Mouse (Mus musculus) CD4-positive, CD25-positive, alpha-beta regulatory T cell, adult 4 months (primary cell): ENCODE measurements around the gene Dhx37. TPM values are rescaled to one million over a fixed set of nuclear protein-coding genes. Genes with fewer than 3 reads are reported as not detected.

ENCODE experiments used
- ATAC-seq: one replicate; pipeline ENCODE4 v1.8.0; 2017
- polyA plus RNA-seq, 2 experiments: library from polyadenylated mRNA; unstranded; fragments of 100-300 nt; shearing (Covaris generic); gene quantifications; one replicate each; pipeline ENCODE4 v1.2.1; 2017

The Dhx37 gene
- polyA plus RNA-seq = 1 to 10 TPM; 8.4 to 8.6 TPM

DNA sequence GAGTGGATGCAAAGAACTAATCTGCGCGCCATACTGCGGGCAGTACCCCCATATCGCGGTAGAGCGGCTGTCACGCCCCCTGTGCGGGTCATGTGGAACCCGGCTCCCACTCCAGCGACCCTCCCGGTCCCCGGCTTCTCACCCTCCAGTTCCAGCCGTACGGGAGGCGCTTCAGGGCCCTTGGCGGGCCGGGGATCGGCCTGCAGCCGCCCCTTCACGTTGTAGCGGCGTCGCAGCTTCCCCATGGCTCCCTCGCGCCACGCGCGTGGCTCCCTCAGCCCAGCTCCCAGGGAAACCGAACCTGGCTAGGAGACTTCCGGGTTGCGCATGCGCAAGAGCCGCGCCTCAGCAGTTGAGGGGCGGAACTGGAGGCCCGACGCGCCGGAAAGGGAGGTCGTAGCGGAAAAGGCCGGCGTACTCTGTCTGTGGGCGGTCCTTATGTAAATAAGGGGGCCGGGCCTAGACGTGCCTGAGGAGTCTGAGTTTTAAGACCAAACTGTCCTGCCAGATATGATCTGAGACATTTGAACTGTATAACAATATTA, at the start of gene Dhx37:
Gene Dhx37, minus strand, starts transcription at position 329 of the 545 bp plus-strand sequence.
- ATAC-seq = peak; percentile 99

DNA sequence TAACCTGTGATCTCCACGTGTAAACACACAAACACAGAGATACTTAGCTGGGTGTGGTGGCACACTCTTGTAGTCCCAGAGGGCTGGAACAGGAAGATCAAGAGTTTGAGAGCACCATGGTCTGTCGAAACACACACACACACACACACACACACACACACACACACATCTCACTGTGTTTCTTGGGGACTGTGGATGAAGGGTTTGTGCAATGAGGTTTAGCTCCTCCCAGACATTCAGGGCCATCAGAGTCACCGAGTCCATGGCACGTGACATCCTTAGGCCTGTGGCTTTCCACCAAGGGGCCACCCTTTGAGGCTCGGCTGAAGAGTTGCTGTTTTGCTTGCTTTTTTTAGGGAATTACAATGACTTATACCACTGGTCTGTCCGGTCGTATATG, 48.6 kb upstream of the Dhx37 start:
- no peak for ATAC-seq

DNA sequence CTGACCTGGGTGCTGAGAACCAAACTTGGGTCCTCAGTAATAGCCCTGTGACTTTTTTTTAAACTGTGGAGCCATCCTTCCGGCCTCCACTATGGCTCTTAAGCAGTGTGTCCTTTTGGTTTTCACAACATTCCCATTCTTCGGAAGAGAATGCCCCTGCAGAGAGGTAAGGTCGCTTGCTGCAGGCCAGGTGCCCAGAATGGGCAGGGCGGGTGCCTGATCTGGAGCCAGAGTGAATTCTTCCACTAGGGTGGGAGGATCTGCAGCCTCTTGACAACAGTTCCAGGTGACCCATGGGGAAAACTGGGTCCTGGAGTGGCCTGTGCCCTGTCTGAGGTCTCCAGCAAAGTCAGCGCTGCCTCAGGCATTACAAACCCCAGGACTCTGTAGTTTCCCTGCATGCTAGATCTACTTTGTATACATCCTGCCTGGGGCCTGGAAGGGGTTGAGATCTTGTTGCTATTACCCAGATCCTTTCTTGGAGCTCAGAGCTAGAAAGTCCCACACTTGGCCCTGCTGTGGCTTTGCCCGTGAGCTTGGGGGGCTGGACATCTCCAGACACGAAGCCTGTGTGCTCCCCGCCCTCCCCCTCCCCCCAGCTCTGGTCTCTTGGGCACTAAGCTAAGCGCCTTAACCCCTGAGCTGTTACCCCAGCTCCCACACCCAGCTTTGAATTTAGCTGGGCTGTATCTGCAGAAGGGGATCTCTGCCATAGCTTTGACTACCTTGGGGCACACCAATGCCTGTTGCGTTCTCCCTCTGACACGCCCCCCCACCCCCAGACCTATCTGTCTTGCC, 46.7 kb upstream of the Dhx37 start:
- no peak for ATAC-seq

DNA sequence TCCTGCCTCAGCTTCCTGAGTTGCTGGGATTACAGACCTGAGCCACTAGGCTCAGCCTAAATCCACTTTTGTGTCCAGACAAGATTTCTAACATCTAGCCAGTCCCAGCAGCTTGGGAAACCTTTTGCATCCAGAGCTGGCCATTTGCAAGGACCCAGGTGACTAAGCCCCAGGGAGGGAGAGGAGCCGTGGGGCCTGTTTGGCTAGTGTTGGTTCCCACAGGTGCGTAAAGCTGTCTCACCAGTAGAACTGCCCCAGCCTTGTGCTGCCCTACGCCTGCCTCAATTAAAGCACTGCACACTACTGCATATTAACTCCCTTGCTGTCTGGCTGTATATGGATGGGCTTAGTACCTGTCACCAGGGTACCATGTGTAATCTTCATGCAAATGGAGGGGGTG, 45.5 kb upstream of the Dhx37 start:
- ATAC-seq = no peak

DNA sequence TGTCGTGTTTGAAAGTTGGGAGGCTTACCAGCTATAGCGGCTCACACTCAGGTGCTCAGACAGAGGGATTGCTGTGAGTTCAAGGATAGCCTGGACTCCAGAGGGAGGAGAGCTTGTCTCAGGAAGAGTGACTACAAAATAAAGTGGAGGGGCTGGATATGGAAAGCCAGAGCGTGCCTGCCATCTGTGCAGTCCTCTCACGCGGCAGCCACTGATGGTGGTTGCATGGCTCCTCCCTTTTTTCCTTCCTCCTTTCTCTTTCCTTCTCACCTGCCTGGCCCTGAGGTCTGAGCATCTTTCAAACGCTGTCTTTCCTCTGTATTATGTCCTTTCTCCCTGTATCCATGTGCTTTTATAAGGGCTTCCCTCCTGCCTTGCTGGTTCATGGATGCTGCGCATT, 44.1 kb upstream of the Dhx37 start:
- no peak for ATAC-seq

DNA sequence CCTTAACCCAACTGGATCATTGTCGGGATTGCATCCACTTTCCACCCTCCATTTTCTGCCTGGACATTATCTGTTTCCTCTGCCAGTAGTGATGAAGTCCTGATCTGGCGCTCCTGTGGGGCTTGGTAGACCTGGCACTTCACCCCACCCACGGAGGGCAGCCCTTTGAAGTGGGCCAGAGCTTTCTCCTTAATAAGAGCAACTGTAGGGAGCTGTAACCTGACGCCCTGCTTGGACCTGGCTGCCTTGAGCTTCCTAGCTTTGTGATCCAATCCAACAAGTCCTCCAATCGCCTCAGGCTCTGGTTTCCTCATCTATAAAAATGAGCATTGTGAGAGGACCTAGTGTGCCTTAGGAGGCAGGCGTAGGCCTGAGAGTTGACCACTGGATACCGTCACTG, 43.6 kb upstream of the Dhx37 start:
- no peak for ATAC-seq

DNA sequence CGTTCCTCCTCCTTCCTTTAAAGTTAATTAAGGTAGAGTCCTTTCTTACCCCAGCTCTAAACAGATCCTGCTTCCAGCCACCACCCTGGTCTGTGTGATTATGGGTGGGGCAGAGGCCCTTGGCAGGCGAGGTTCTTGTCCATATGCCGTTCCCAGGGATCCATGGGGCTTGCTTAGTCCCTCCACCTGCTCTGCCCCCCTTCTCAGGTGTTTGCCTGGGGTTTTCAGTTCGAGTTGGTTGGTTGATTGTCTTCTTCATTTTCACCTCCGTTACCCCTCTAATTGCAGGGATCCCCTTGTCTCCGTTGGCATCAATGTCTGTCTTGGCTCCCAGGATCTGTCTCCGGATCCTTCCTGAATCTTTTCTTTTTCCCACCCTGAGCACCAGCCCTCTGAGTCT, 42.9 kb upstream of the Dhx37 start:
- ATAC-seq = no peak

DNA sequence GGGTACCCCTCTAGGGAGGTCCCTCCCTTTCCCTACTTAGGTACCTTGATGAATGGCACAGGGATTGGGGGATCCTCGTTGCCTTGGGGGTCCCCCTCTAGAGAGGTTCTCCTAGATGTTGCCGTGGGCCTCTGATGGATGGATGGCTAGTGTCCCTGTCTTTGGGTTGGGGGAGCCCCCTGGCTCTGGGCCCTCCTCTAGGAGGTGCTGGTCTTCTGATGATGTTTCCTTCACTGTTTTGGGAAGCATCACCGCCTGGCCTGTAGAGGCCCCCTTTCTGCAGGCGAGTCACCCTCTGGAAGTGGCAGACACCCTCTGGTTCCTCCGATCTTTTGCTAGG, 42.3 kb upstream of the Dhx37 start:
- ATAC-seq = no peak

DNA sequence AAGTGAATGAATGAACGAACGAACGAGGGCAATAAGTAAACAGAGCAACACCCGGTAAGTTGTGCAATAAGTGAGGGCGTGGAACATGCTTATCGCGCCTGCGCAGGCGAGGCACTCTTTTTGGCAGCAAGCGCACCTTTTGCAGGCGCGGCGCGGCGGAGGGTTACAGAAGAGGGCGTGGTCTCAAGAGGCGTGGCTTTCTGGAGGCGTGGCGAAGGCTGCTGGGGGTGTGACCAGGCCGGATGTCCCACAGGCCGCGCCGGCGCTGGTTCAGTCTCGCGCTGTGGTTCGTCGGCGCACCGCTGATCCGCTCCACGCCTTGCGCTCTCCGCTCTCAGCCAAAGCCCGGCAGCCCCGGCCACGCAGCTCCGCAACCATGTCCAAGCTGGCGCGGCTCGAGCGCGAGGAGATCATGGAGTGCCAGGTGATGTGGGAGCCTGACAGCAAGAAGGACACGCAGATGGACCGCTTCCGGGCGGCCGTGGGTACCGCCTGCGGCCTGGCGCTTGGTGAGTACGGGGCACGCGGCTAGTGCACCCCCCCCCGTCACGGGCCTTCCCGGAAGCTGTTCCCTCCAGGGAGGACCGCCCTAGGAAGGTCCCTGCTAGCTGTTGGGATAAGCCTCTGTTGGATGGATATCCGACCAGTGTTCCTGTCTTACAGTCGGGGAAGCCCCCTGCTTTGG, 41.8 kb upstream of the Dhx37 start, which contains the start of gene Aacs:
Gene Aacs, plus strand, starts transcription at position 214 of the 685 bp plus-strand sequence.
- ATAC-seq = peak; percentile 96

DNA sequence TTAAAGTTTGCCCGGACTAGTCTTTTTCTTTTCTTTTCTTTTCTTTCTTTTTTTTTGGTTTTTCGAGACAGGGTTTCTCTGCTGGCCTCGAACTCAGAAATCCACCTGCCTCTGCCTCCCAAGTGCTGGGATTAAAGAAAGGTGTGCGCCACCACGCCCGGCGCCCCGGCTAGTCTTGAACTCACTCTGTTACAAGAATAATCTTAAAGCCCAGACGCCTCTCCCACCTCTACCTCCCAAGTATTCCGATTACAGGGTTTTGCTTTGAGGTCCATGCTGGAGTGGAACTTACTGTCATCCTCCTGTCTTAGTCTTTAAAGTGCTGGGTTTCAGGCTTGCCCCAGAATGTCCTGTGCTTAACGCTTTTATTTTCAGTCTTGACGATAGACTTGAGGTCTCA, 41.1 kb upstream of the Dhx37 start:
- ATAC-seq = no peak

DNA sequence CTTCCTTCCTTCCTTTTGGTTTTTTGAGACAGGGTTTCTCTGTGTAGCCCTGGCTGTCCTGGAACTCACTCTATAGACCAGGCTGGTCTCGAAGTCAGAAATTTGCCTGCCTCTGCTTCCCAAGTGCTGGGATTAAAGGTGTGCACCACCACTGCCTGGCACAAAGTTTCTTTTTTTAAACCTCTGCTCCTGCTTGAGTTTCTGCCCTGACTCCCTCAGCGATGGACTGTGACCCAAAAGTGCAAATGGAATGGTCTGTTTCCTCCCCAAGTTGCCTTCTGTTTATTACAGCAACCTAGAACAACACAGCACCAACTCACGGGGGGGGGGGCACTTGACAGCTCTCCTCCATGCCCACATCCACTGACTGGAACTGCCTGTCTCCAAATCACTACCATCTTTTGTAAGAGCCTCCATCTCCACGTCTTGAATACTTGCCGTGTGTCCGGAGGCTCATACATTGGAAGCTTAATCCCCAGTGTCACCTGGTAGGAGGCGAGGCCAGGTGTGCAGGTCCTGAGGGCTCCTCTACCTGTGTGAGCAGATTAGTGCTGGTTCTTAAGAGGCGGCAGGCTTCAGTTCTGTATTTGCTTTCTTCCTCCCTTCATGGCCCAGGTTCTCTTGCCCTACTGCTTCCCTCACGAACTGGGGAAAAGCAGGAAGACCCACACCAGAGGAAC, 39.0 kb upstream of the Dhx37 start:
- ATAC-seq = no peak

DNA sequence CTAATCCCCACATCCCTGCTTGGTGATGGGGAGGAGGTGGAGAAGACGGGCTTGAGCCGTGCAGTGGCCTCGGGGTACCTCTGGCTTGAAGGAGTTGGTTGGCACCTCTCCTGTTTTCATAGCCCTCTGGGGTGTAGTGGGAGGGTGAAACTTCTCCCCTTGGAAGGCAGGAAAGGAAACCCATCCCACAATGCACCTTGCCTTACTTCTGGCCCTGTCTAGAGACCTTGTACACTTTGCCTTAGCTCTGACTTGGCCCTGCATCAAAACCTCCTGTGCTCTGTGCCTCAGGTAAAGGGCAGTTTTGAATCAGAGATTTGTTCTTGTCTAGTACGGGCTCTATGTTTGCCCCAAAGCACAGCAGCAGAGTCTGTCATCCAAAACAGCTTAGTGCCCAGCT, 36.8 kb upstream of the Dhx37 start:
- no peak for ATAC-seq

DNA sequence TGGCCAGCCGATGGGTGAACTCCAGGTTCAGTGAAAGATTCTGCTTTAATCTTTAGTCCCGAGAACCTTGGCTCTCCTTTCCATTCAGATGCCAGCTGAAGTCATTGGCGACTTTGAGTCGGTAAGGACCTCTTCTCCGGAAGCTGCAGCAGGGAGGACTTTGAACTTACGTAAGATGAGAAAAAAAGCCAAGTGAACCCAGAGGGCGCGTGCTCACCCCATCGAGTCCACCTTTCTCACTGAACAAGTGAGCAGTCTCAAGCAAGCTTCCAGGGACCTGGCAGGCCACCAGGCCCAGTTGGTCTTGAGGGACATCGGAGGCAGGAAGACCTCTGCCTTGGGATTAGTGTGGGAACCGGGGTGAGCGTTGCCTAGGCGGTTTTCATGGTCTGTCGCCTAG, 33.3 kb upstream of the Dhx37 start:
- ATAC-seq = no peak

DNA sequence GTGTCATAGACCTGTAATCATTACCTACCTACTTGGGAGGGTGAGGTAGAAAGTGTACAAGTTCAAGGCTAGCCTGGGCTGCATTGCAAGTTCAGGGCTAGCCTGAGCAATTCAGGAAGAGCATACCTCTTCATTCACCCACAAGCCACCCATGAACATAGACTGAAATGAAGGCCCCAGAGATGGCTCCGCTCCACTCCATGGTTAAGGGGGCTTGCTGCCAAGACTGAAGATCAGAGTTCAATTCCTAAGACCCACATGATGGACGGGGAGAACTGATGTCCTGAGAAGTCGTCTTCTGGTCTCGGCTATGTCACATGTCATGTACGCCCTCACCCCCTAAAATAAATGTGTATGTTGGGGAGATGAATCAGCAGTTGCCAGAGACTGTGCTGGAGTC, 32.6 kb upstream of the Dhx37 start:
- ATAC-seq = no peak

DNA sequence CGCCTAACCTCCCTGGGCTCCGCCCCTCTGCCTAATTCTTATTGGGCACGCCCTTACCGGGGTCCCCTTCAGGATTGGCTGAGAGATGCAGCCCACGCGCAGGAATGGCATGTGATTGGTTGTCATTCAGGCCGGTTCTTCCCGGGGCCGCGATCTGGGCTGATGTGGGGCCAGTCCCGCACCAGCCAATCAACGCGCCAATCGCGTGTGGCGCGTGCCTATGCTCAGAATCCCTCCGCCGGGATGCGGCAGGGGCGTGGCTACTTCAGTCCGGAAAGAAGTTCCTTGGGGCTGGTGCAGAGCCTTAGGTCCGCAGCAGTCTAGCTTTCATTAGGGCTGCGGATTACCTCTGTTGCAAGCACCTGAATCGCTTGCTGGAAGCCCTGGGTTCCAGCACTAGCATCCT, 31.8 kb upstream of the Dhx37 start:
- ATAC-seq = peak; percentile 100

DNA sequence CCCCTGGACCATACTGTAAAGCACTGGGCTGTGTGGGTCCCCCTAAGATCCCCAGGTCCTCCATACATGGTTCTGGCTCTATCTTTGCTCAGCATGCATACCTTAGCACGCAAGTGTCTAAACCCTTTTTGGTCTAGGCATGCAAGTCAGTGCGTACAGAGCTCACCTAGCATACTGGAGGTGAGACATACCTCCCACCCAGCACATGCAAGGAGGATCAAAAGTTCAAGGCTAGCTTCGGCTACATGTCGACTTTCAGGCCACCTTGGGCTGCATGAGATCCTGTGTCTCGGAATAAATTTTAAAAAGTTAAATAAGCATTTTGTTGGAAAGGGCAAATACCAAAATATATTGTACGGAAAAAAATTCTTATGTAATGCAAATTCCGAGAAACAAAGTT, 31.3 kb upstream of the Dhx37 start:
- ATAC-seq = no peak

DNA sequence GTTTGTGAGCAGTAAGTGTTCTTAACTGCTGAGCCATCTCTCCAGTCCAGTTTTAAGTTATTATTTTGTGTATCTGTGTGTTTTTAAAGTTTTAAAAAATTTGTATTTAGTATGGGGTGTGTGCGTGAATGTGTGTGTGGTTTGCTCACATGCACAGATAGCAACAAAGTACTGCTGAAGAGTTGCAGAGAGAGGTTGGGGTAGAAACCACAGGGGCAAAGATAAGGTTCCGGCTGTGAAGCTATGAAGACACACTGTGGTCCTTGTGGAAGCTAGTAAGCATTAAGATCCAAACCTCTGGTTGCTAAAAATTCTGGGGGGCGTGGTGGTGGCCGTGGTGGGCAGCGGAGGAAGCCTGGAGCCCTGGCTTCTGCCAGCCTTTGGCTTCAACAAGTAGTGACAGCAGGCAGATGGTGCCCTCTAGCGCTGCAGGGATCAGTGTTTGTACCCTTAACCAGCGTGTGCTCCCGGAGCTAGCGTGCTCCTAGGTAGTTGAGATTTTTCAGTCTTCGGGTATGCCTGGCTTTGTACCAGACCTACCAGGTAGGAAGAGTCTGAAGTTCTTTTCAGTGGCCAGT, 28.0 kb upstream of the Dhx37 start:
- ATAC-seq = no peak

DNA sequence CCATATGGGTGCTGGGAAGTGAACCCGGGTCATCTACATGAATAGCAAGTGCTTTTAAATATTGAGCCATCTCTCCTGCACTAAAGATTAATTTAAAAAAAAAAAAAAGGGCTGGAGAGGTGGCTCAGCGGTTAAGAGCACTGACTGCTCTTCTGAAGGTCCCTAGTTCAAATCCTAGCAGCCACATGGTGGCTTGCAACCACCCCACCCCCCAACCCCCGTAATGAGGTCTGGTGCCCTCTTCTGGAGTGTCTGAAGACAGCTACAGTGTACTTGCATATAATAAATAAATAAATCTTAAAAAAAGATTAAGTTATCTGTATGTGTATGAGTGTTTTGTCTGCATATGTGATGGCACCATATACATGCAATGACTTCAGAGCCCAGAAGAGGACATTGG, 26.7 kb upstream of the Dhx37 start:
- ATAC-seq = no peak

DNA sequence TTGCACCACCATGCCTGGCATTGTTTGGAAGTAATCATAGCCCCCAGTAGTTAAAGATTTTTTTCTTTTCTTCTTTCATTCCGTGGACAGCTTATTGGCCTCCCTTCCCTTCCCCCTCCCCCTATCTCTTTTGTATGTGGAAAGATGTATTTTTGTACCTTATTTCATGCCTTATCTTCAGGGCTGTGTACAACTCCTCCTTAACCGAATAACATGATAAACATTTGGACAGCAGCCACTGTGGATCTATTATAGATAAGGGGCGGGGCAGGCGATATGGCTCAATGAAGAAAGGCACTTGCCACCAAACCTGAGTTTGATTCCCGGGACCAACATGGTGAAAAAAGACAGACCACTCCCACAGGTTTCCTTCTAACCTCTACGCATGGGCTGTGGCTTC, 23.6 kb upstream of the Dhx37 start:
- no peak for ATAC-seq

DNA sequence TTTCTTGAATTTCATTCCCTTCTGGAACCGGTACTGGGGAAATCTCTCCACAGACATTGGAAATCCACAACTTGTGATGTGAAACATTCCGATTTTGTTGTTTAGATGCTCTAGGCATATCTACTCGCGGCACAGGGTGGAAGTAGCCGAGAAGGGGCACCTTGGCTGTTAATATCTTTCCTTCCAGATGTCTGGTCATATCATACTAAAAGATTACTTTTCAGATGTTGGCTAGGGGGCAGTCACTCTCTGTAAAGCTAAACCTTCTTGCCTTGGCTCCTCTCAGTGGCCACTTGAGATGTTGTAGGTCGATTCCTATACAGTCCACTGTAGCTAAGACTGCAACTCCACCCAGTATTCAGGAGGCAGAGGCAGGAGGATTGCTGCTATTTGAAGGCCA, 22.2 kb upstream of the Dhx37 start:
- no peak for ATAC-seq

DNA sequence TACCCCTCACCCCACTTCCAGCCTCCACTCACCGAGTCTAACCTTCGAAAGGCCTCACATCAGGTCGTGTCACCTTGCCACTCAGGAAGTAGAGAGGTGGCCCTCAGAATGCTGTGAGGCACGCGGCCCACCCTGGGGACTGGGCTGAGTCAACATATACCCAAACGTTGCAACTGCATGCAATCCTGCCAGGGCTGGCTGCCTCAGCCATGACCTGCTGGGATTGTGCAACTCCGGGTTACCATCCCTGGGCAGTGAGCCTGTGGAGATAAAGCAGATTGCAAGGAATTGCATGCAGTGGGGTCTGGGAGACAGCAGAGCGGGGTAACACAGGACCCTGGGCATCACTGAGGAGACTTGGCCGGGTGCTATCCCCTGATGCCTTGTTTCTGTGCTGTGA, 18.7 kb upstream of the Dhx37 start:
- ATAC-seq = no peak

DNA sequence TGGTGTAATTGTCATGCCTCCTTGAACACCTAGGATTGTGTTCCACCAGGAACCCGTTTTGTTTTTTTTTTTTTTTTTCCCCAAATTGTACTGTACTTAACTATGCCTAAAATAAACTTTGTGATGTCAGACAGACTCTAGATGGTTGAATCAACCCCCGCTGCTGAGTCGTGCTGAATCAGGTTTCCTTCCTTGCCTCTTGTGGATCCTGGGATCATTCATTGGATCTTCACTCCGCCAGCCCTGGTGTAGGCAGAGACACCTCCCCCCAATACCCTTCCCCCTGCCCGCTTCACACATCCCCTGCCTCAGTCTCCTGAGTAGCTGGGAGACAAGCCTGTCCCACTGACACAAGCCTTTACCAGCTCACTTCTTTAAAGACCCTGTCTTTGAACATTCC, 15.4 kb upstream of the Dhx37 start:
- no peak for ATAC-seq

DNA sequence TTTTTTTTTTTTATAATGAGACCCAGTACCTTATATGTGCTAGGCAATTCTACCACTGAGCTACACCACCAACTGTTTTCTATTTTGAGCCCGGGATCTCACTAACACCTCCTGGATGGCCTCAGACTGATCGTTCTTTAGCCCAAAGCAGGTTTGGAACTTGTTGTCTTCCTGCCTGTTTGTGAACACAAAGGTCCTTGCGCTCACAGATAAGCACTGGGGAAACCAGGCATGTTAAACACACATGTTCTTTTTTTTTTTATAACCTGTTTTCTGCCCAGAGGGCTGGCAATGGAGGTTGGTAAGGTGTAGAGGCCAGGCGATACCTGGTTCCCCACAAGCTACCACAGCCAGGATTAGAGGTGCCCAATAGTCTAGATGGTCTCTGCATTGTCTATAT, 14.7 kb upstream of the Dhx37 start:
- no peak for ATAC-seq
